Mouse (Mus musculus): ENCODE measurements at regions not wholly inside any gene's neighbourhood (a gene's known extent, or its start where the extent isn't known, plus 50 kb on each side); places are given as distances from the start of the nearest gene placed in this dataset.

- no peak overlapping the region for H3K4me3 ChIP-seq (ENCODE audit: low read depth, low read length)
- DNase-seq (ENCODE audit: low spot score) (no peak), ATAC-seq (replicated peaks; ENCODE audit: low FRiP score) (no peak)
- no peak overlapping the region for H3K27ac ChIP-seq (ENCODE audit: low read depth, low read length)
- no peaks in the 10 kb centered on the region for H3K36me3 ChIP-seq (ENCODE audit: control insufficient read depth, insufficient read depth, low read length)
- H3K4me2 ChIP-seq, result no peak overlapping the region
- 80% methylated on average over 1 of the region's 1 CpGs for WGBS
- H3K27me3 ChIP-seq (replicated peaks; ENCODE audit: control insufficient read depth, insufficient read depth, low read length), result no peaks in the 10 kb centered on the region
- H3K4me1 ChIP-seq (replicated peaks; ENCODE audit: control insufficient read depth, insufficient read depth, low read length), result no peaks in the 10 kb centered on the region
- no peaks in the 10 kb centered on the region for H3K9me3 ChIP-seq (ENCODE audit: control insufficient read depth, low read length)
- H3K9ac ChIP-seq (ENCODE audit: low read depth, low read length), result no peak overlapping the region
These were observed 306.2 kb upstream of the Klhl1 start for GRCm38 (mm10) chr14:96825083-96825482.

GRCm38 (mm10) chr14:96815665-96816064, 296.8 kb upstream of the Klhl1 start:
- H3K9me3 ChIP-seq (ENCODE audit: control insufficient read depth, low read length), result no peaks in the 10 kb centered on the region
- no peaks in the 10 kb centered on the region for H3K36me3 ChIP-seq (ENCODE audit: control insufficient read depth, insufficient read depth, low read length)
- H3K27ac ChIP-seq (ENCODE audit: low read depth, low read length), result no peak overlapping the region
- 73% methylated on average over 2 of the region's 2 CpGs for WGBS
- DNase-seq (ENCODE audit: low spot score) (no peak), ATAC-seq (replicated peaks; ENCODE audit: low FRiP score) (no peak)
- H3K4me3 ChIP-seq (ENCODE audit: low read depth, low read length), result no peak overlapping the region
- no peak overlapping the region for H3K4me2 ChIP-seq
- no peaks in the 10 kb centered on the region for H3K27me3 ChIP-seq (replicated peaks; ENCODE audit: control insufficient read depth, insufficient read depth, low read length)
- H3K9ac ChIP-seq (ENCODE audit: low read depth, low read length), result no peak overlapping the region
- no peaks in the 10 kb centered on the region for H3K4me1 ChIP-seq (replicated peaks; ENCODE audit: control insufficient read depth, insufficient read depth, low read length)

GRCm38 (mm10) chr14:96805284-96805683, 286.4 kb upstream of the Klhl1 start:
- no peaks in the 10 kb centered on the region for H3K27me3 ChIP-seq (replicated peaks; ENCODE audit: control insufficient read depth, insufficient read depth, low read length)
- H3K9me3 ChIP-seq (ENCODE audit: control insufficient read depth, low read length), result no peaks in the 10 kb centered on the region
- ATAC-seq (replicated peaks; ENCODE audit: low FRiP score) (no peak), DNase-seq (ENCODE audit: low spot score) (no peak)
- H3K4me2 ChIP-seq, result no peak overlapping the region
- H3K27ac ChIP-seq (ENCODE audit: low read depth, low read length), result no peak overlapping the region
- H3K36me3 ChIP-seq (ENCODE audit: control insufficient read depth, insufficient read depth, low read length), result no peaks in the 10 kb centered on the region
- H3K4me1 ChIP-seq (replicated peaks; ENCODE audit: control insufficient read depth, insufficient read depth, low read length), result no peaks in the 10 kb centered on the region
- 78% methylated on average over 1 of the region's 1 CpGs for WGBS
- H3K9ac ChIP-seq (ENCODE audit: low read depth, low read length), result no peak overlapping the region
- no peak overlapping the region for H3K4me3 ChIP-seq (ENCODE audit: low read depth, low read length)

- Histone ChIP-seq H3K9me3 (ENCODE audit: control insufficient read depth, low read length) (no peaks in the 10 kb centered on the region), H3K27me3 (replicated peaks; ENCODE audit: control insufficient read depth, insufficient read depth, low read length) (no peaks in the 10 kb centered on the region), H3K4me2 (no peak overlapping the region), H3K4me1 (replicated peaks; ENCODE audit: control insufficient read depth, insufficient read depth, low read length) (no peaks in the 10 kb centered on the region), H3K9ac (ENCODE audit: low read depth, low read length) (no peak overlapping the region), H3K36me3 (ENCODE audit: control insufficient read depth, insufficient read depth, low read length) (no peaks in the 10 kb centered on the region), H3K27ac (ENCODE audit: low read depth, low read length) (no peak overlapping the region), H3K4me3 (ENCODE audit: low read depth, low read length) (no peak overlapping the region)
- ATAC-seq (replicated peaks; ENCODE audit: low FRiP score) (no peak), DNase-seq (ENCODE audit: low spot score) (no peak)
- 77% methylated on average over 1 of the region's 1 CpGs for whole genome bisulfite sequencing
These were observed 275.9 kb upstream of the Klhl1 start for GRCm38 (mm10) chr14:96794806-96795205.

GRCm38 (mm10) chr14:96787917-96788316, 269.0 kb upstream of the Klhl1 start:
- H3K27ac ChIP-seq (ENCODE audit: low read depth, low read length), result no peak overlapping the region
- 80% methylated on average over 3 of the region's 3 CpGs for WGBS
- H3K4me1 ChIP-seq (replicated peaks; ENCODE audit: control insufficient read depth, insufficient read depth, low read length), result no peaks in the 10 kb centered on the region

GRCm38 (mm10) chr14:96787286-96787685, 268.4 kb upstream of the Klhl1 start:
- H3K4me1 ChIP-seq (replicated peaks; ENCODE audit: control insufficient read depth, insufficient read depth, low read length), result no peaks in the 10 kb centered on the region
- ATAC-seq (replicated peaks; ENCODE audit: low FRiP score), result no peak
- no peaks in the 10 kb centered on the region for H3K9me3 ChIP-seq (ENCODE audit: control insufficient read depth, low read length)
- no peak overlapping the region for H3K27ac ChIP-seq (ENCODE audit: low read depth, low read length)
- DNase-seq (ENCODE audit: low spot score), result no peak
- no peak overlapping the region for H3K4me3 ChIP-seq (ENCODE audit: low read depth, low read length)
- H3K4me2 ChIP-seq, result no peak overlapping the region
- no peaks in the 10 kb centered on the region for H3K36me3 ChIP-seq (ENCODE audit: control insufficient read depth, insufficient read depth, low read length)
- no peak overlapping the region for H3K9ac ChIP-seq (ENCODE audit: low read depth, low read length)
- H3K27me3 ChIP-seq (replicated peaks; ENCODE audit: control insufficient read depth, insufficient read depth, low read length), result no peaks in the 10 kb centered on the region
- 31% methylated on average over 1 of the region's 1 CpGs for WGBS

More at GRCm38 (mm10) chr14:96787917-96788316, 269.0 kb upstream of the Klhl1 start:
- ATAC-seq (replicated peaks; ENCODE audit: low FRiP score), result no peak
- no peaks in the 10 kb centered on the region for H3K9me3 ChIP-seq (ENCODE audit: control insufficient read depth, low read length)
- H3K4me3 ChIP-seq (ENCODE audit: low read depth, low read length), result no peak overlapping the region
- DNase-seq (ENCODE audit: low spot score), result no peak
- H3K4me2 ChIP-seq, result no peak overlapping the region
- no peaks in the 10 kb centered on the region for H3K36me3 ChIP-seq (ENCODE audit: control insufficient read depth, insufficient read depth, low read length)
- no peaks in the 10 kb centered on the region for H3K27me3 ChIP-seq (replicated peaks; ENCODE audit: control insufficient read depth, insufficient read depth, low read length)
- no peak overlapping the region for H3K9ac ChIP-seq (ENCODE audit: low read depth, low read length)

- H3K9ac ChIP-seq (ENCODE audit: low read depth, low read length), result no peak overlapping the region
- no peak overlapping the region for H3K27ac ChIP-seq (ENCODE audit: low read depth, low read length)
- no peaks in the 10 kb centered on the region for H3K4me1 ChIP-seq (replicated peaks; ENCODE audit: control insufficient read depth, insufficient read depth, low read length)
- no peak for ATAC-seq (replicated peaks; ENCODE audit: low FRiP score)
- H3K9me3 ChIP-seq (ENCODE audit: control insufficient read depth, low read length), result no peaks in the 10 kb centered on the region
- no peak overlapping the region for H3K4me3 ChIP-seq (ENCODE audit: low read depth, low read length)
- DNase-seq (ENCODE audit: low spot score), result no peak
- H3K4me2 ChIP-seq, result no peak overlapping the region
- no peaks in the 10 kb centered on the region for H3K36me3 ChIP-seq (ENCODE audit: control insufficient read depth, insufficient read depth, low read length)
- H3K27me3 ChIP-seq (replicated peaks; ENCODE audit: control insufficient read depth, insufficient read depth, low read length), result no peaks in the 10 kb centered on the region
- WGBS, result 50% methylated on average over 1 of the region's 1 CpGs
These were observed 256.9 kb upstream of the Klhl1 start for GRCm38 (mm10) chr14:96775801-96776200.

- no peak for DNase-seq (ENCODE audit: low spot score)
- Histone ChIP-seq H3K4me2 (no peak overlapping the region), H3K4me3 (ENCODE audit: low read depth, low read length) (no peak overlapping the region), H3K27me3 (replicated peaks; ENCODE audit: control insufficient read depth, insufficient read depth, low read length) (no peaks in the 10 kb centered on the region), H3K9ac (ENCODE audit: low read depth, low read length) (no peak overlapping the region), H3K27ac (ENCODE audit: low read depth, low read length) (no peak overlapping the region), H3K36me3 (ENCODE audit: control insufficient read depth, insufficient read depth, low read length) (no peaks in the 10 kb centered on the region), H3K9me3 (ENCODE audit: control insufficient read depth, low read length) (no peaks in the 10 kb centered on the region), H3K4me1 (replicated peaks; ENCODE audit: control insufficient read depth, insufficient read depth, low read length) (no peaks in the 10 kb centered on the region)
- no peak for ATAC-seq (replicated peaks; ENCODE audit: low FRiP score)
- 85% methylated on average over 8 of the region's 8 CpGs for WGBS
These were observed 241.7 kb upstream of the Klhl1 start for GRCm38 (mm10) chr14:96760591-96760990.

GRCm38 (mm10) chr14:96733211-96733610, 214.3 kb upstream of the Klhl1 start:
- Histone ChIP-seq H3K36me3 (ENCODE audit: control insufficient read depth, insufficient read depth, low read length) (no peaks in the 10 kb centered on the region), H3K4me1 (replicated peaks; ENCODE audit: control insufficient read depth, insufficient read depth, low read length) (no peaks in the 10 kb centered on the region), H3K4me2 (no peak overlapping the region), H3K9me3 (ENCODE audit: control insufficient read depth, low read length) (no peaks in the 10 kb centered on the region), H3K4me3 (ENCODE audit: low read depth, low read length) (no peak overlapping the region), H3K27me3 (replicated peaks; ENCODE audit: control insufficient read depth, insufficient read depth, low read length) (no peaks in the 10 kb centered on the region), H3K27ac (ENCODE audit: low read depth, low read length) (no peak overlapping the region), H3K9ac (ENCODE audit: low read depth, low read length) (no peak overlapping the region)
- ATAC-seq (replicated peaks; ENCODE audit: low FRiP score) (no peak), DNase-seq (ENCODE audit: low spot score) (no peak)
- 82% methylated on average over 4 of the region's 4 CpGs for WGBS
